Mouse (Mus musculus): ENCODE results near the gene Rprd1b.

Gene Rprd1b

GRCm38 (mm10) chr2:158152685-158153309, 124.5 kb downstream of the Rprd1b start:
- DNase-seq: no peak

- peak; percentile 62 for DNase-seq
Measured at GRCm38 (mm10) chr2:158153728-158154343, 125.5 kb downstream of the Rprd1b start.

GRCm38 (mm10) chr2:158154641-158155040, 126.3 kb downstream of the Rprd1b start:
- no peak for DNase-seq

GRCm38 (mm10) chr2:158155101-158155500, 126.8 kb downstream of the Rprd1b start:
- DNase-seq: no peak

- no peak for DNase-seq
Measured at GRCm38 (mm10) chr2:158155615-158156014, 127.3 kb downstream of the Rprd1b start.

GRCm38 (mm10) chr2:158156487-158156886, 128.2 kb downstream of the Rprd1b start:
- no peak for DNase-seq

- no peak for DNase-seq
Measured at GRCm38 (mm10) chr2:158157654-158158053, 129.4 kb downstream of the Rprd1b start.

- DNase-seq: peak; percentile 60
Measured at GRCm38 (mm10) chr2:158159376-158160235, 131.3 kb downstream of the Rprd1b start.

- DNase-seq: no peak
Measured at GRCm38 (mm10) chr2:158161761-158162160, 133.5 kb downstream of the Rprd1b start.

- DNase-seq: no peak
Measured at GRCm38 (mm10) chr2:158163034-158163433, 134.7 kb downstream of the Rprd1b start.

- DNase-seq: no peak
Measured at GRCm38 (mm10) chr2:158165776-158166175, 137.5 kb downstream of the Rprd1b start.

- DNase-seq: peak; percentile 67
Measured at GRCm38 (mm10) chr2:158166628-158167027, 138.3 kb downstream of the Rprd1b start.

GRCm38 (mm10) chr2:158167496-158168205, 139.4 kb downstream of the Rprd1b start:
- no peak for DNase-seq

GRCm38 (mm10) chr2:158168741-158169211, 140.5 kb downstream of the Rprd1b start:
- peak; percentile 65 for DNase-seq

- no peak for DNase-seq
Measured at GRCm38 (mm10) chr2:158169351-158169750, 141.1 kb downstream of the Rprd1b start.

GRCm38 (mm10) chr2:158169771-158170170, 141.5 kb downstream of the Rprd1b start:
- no peak for DNase-seq

- no peak for DNase-seq
Measured at GRCm38 (mm10) chr2:158170394-158170793, 142.1 kb downstream of the Rprd1b start.

GRCm38 (mm10) chr2:158174438-158174837, 146.1 kb downstream of the Rprd1b start:
- no peak for DNase-seq

GRCm38 (mm10) chr2:158174958-158175357, 146.7 kb downstream of the Rprd1b start:
- no peak for DNase-seq

- DNase-seq: no peak
Measured at GRCm38 (mm10) chr2:158175433-158175832, 147.1 kb downstream of the Rprd1b start.

- no peak for DNase-seq
Measured at GRCm38 (mm10) chr2:158176763-158177162, 148.5 kb downstream of the Rprd1b start.

- no peak for DNase-seq
Measured at GRCm38 (mm10) chr2:158177574-158177973, 149.3 kb downstream of the Rprd1b start.

GRCm38 (mm10) chr2:158178139-158178538, 149.8 kb downstream of the Rprd1b start:
- DNase-seq: no peak
